In genomic region chr4:155992241-155992905, GRCm38 (mm10) we compare ENCODE assay signal across 8 mouse cellular contexts. TPM values are rescaled to one million over a fixed set of nuclear protein-coding genes. Genes with fewer than 3 reads are reported as not detected.
DNase-seq lines count a peak whose midpoint lies in the region; ATAC-seq and TF ChIP-seq lines count a peak whose summit lies in the region.

Gene B3galt6 (minus strand): TSS chr4:155992649.
Gene Sdf4 (plus strand): TSS chr4:155992872.

- no peak for TF ChIP-seq EP300 in liver, embryonic 14.5 days (IDR thresholded peaks at IDR 0.05; ENCODE audit: low read depth)

- under 1% methylated on average over 99 of the region's 99 CpGs for WGBS in embryonic facial prominence, embryonic 15.5 days
- WGBS in heart, embryonic 16.5 days: under 1% methylated on average over 99 of the region's 99 CpGs
- WGBS in liver, embryonic 14.5 days (ENCODE audit: insufficient replicate concordance): under 1% methylated on average over 99 of the region's 99 CpGs
- under 1% methylated on average over 99 of the region's 99 CpGs for WGBS in stomach, embryonic 15.5 days

- ATAC-seq in embryonic facial prominence, embryonic 15.5 days (ENCODE audit: insufficient number of reproducible peaks, low FRiP score, low TSS enrichment, low read depth): peak; percentile 85
- ATAC-seq in heart, embryonic 16.5 days (replicated peaks; ENCODE audit: extremely low read depth, insufficient read depth, low FRiP score): peak; percentile 83
- ATAC-seq in liver, embryonic 14.5 days (ENCODE audit: insufficient read depth): peak; percentile 82
- ATAC-seq in stomach, embryonic 15.5 days (ENCODE audit: insufficient read depth, low FRiP score, low read depth): peak; percentile 83

- H3K4me2 ChIP-seq in embryonic facial prominence, embryonic 15.5 days (replicated peaks): peak within 1 kb of the TSS; percentile 99
- H3K4me2 ChIP-seq in heart, embryonic 16.5 days (ENCODE audit: low read depth, low read length): peak within 1 kb of the TSS; percentile 98
- H3K4me2 ChIP-seq in liver, embryonic 14.5 days (ENCODE audit: low read depth): peak within 1 kb of the TSS; percentile 98
- H3K4me2 ChIP-seq in stomach, embryonic 15.5 days: peak within 1 kb of the TSS; percentile 99

- no peaks in the 10 kb centered on the region for H3K27me3 ChIP-seq in embryonic facial prominence, embryonic 15.5 days
- H3K27me3 ChIP-seq in heart, embryonic 16.5 days (ENCODE audit: control insufficient read depth, insufficient read depth, low read length): no peaks in the 10 kb centered on the region
- no peaks in the 10 kb centered on the region for H3K27me3 ChIP-seq in liver, embryonic 14.5 days (ENCODE audit: control insufficient read depth, insufficient read depth, low read length)
- H3K27me3 ChIP-seq in stomach, embryonic 15.5 days (replicated peaks): no peaks in the 10 kb centered on the region

- H3K36me3 ChIP-seq in embryonic facial prominence, embryonic 15.5 days: peaks cover 16% of the 10 kb centered on the region
- peaks cover 7% of the 10 kb centered on the region for H3K36me3 ChIP-seq in heart, embryonic 16.5 days (ENCODE audit: control insufficient read depth, insufficient read depth)
- peaks cover 3% of the 10 kb centered on the region for H3K36me3 ChIP-seq in liver, embryonic 14.5 days (replicated peaks; ENCODE audit: control insufficient read depth, insufficient read depth, low read depth)
- peaks cover 6% of the 10 kb centered on the region; the same call in 1 of the 2 replicates for H3K36me3 ChIP-seq in stomach, embryonic 15.5 days

- DNase-seq in B cell, adult 2 months: peak; percentile 89 to 93
- DNase-seq in adrenal gland, postnatal 14 days: peak; percentile 91
- DNase-seq in kidney, postnatal 36 days: peak; percentile 82 to 89
- peak; percentile 69 to 90 (median 83) for DNase-seq in liver, embryonic 14.5 days (ENCODE audit: low read depth in 3 of 3, low spot score in 3 of 3)
- DNase-seq in neural tube, embryonic 10.5 days (ENCODE audit: extremely low spot score, low spot score): peak; percentile 85

- TF ChIP-seq CTCF in liver, embryonic 14.5 days (IDR thresholded peaks at IDR 0.05; ENCODE audit: low read depth): peak; percentile 63

- H3K9me3 ChIP-seq in embryonic facial prominence, embryonic 15.5 days (replicated peaks): no peaks in the 10 kb centered on the region
- H3K9me3 ChIP-seq in heart, embryonic 16.5 days (replicated peaks; ENCODE audit: control insufficient read depth, low read length): no peaks in the 10 kb centered on the region
- no peaks in the 10 kb centered on the region for H3K9me3 ChIP-seq in liver, embryonic 14.5 days (ENCODE audit: control insufficient read depth, low read length)
- no peaks in the 10 kb centered on the region for H3K9me3 ChIP-seq in stomach, embryonic 15.5 days

- H3K27ac ChIP-seq in embryonic facial prominence, embryonic 15.5 days (replicated peaks): peak within 1 kb of the TSS; percentile 98
- peak within 1 kb of the TSS; percentile 97 for H3K27ac ChIP-seq in heart, embryonic 16.5 days (ENCODE audit: low read length)
- H3K27ac ChIP-seq in liver, embryonic 14.5 days: peak within 1 kb of the TSS; percentile 85
- peak within 1 kb of the TSS; percentile 97 for H3K27ac ChIP-seq in stomach, embryonic 15.5 days

- H3K9ac ChIP-seq in embryonic facial prominence, embryonic 15.5 days: peak within 1 kb of the TSS; percentile 77
- H3K9ac ChIP-seq in heart, embryonic 16.5 days (ENCODE audit: low read length): peak within 1 kb of the TSS; percentile 91
- H3K9ac ChIP-seq in liver, embryonic 14.5 days (replicated peaks): peak within 1 kb of the TSS; percentile 78
- H3K9ac ChIP-seq in stomach, embryonic 15.5 days: peak within 1 kb of the TSS; percentile 74

- peak within 1 kb of the TSS; percentile 69 for H3K4me3 ChIP-seq in embryonic facial prominence, embryonic 15.5 days (replicated peaks)
- H3K4me3 ChIP-seq in heart, embryonic 16.5 days (ENCODE audit: low read length): peak within 1 kb of the TSS; percentile 95
- peak within 1 kb of the TSS; percentile 85 to 100 for H3K4me3 ChIP-seq in liver, embryonic 14.5 days (ENCODE audit: insufficient read depth in 1 of 2, low read depth in 2 of 2, low read length in 2 of 2)
- H3K4me3 ChIP-seq in stomach, embryonic 15.5 days (replicated peaks): peak within 1 kb of the TSS; percentile 69

- peaks cover 23% of the 10 kb centered on the region for H3K4me1 ChIP-seq in embryonic facial prominence, embryonic 15.5 days
- peaks cover 22% of the 10 kb centered on the region for H3K4me1 ChIP-seq in heart, embryonic 16.5 days (ENCODE audit: control insufficient read depth, insufficient read depth, low read length)
- H3K4me1 ChIP-seq in liver, embryonic 14.5 days (replicated peaks; ENCODE audit: control insufficient read depth in 2 of 2, insufficient read depth in 2 of 2, low read length in 1 of 2): peaks cover 44 to 45% of the 10 kb centered on the region in 2 experiments
- H3K4me1 ChIP-seq in stomach, embryonic 15.5 days: peaks cover 18% of the 10 kb centered on the region

RNA-seq across cellular contexts. Expression of gene B3galt6, which starts in this region (rescaled TPM):
- total RNA-seq in adrenal gland, postnatal 14 days (2021): 5.8 and 6.5 TPM in 2 replicates
- 16.6 and 16.7 TPM in 2 replicates for polyA plus RNA-seq in embryonic facial prominence, embryonic 15.5 days (2015; fragmentation: Nextera tagmentation; extraction: Ambion mirVana)
- 8.6 and 9.1 TPM in 2 replicates for polyA plus RNA-seq in heart, embryonic 16.5 days (2015; fragmentation: Nextera tagmentation; extraction: Ambion mirVana)
- polyA plus RNA-seq in liver, embryonic 14.5 days (2012; rRNA removed): 2.8 and 2.9 TPM in 2 replicates
- polyA plus RNA-seq in liver, embryonic 14.5 days (2014; fragmentation: Nextera tagmentation; extraction: Ambion mirVana): 3.7 TPM in 2 replicates
- 14.4 and 14.6 TPM in 2 replicates for polyA plus RNA-seq in stomach, embryonic 15.5 days (2015; fragmentation: Nextera tagmentation; extraction: Ambion mirVana)

RNA-seq across cellular contexts. Expression of gene Sdf4, which starts in this region (rescaled TPM):
- total RNA-seq in adrenal gland, postnatal 14 days (2021): 209 and 225 TPM in 2 replicates
- polyA plus RNA-seq in embryonic facial prominence, embryonic 15.5 days (2015; fragmentation: Nextera tagmentation; extraction: Ambion mirVana): 165 and 172 TPM in 2 replicates
- 122 and 128 TPM in 2 replicates for polyA plus RNA-seq in heart, embryonic 16.5 days (2015; fragmentation: Nextera tagmentation; extraction: Ambion mirVana)
- polyA plus RNA-seq in liver, embryonic 14.5 days (2012; rRNA removed): 20.1 and 26.8 TPM in 2 replicates
- 72.1 and 79.4 TPM in 2 replicates for polyA plus RNA-seq in liver, embryonic 14.5 days (2014; fragmentation: Nextera tagmentation; extraction: Ambion mirVana)
- 154 and 168 TPM in 2 replicates for polyA plus RNA-seq in stomach, embryonic 15.5 days (2015; fragmentation: Nextera tagmentation; extraction: Ambion mirVana)

Comparison
In these comparisons a context has a peak if more than half of its experiments do, and no peak if none do; other contexts are left out.
1. Peak in every context shown above with its lines: DNase-seq, ATAC-seq, H3K4me3 ChIP-seq and H3K27ac ChIP-seq.